Mouse (Mus musculus) brain, embryonic 18.5 days (tissue): ENCODE data around the gene Pttg1ip.

Experiments used
- DNase-seq: peaks from one replicate; pipeline ENCODE4 v3.0.0-alpha.2; 2012; ENCODE audit warnings: low read depth, low spot score

Pttg1ip gene

DNA sequence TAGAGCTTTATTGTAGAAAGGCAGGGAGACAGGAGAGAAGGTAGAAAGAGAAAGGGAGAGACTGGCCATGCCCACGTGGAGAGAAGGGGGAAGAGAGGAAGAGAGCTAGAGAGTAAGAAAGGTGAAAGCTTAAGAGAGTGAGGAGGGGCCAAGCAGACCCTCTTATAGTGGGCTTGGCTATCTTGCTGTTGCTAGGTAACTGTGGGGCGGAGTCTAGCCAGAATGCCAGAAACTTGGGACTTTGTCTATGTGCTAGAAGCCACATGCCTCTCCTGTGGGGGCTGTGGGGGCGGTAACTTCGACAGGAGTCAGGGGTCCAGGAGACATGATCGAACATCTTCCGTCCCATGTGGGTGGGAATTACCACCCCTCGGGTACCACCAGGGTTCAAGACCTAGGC is 12.0 kb upstream of the Pttg1ip start:
- no peak for DNase-seq

DNA sequence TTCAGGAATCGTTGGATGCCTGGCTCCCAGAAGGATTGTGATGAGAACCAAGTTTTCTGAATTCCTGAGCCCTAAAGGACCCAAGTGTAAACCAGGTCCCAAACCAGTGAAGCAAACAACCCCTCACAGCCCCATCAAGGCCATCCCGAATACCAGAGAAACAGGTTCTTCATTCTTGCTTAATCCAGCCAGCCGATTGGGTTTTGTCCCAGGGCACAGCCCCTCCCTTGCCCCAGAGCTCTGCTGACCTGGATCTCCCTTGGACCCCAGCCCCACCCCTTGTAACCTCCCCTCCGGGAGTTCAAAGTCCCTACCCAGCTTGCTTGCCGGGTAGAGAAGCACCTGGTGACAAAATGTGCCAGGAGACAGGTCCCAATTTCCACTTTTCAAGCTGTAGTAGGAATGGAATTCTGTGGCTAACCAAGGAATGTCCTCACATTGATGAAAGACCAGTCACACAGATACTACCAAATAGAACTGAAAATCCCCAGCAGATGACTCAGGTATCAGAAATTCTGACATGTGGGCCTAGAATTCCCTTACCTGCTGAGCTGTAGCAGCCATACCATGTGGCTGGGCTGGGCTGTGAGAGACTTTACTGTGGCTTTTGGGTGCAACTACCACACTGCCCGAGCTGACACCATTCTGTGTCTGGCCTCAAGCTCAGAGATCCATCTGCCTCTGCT is 11.4 kb upstream of the Pttg1ip start:
- no peak for DNase-seq

DNA sequence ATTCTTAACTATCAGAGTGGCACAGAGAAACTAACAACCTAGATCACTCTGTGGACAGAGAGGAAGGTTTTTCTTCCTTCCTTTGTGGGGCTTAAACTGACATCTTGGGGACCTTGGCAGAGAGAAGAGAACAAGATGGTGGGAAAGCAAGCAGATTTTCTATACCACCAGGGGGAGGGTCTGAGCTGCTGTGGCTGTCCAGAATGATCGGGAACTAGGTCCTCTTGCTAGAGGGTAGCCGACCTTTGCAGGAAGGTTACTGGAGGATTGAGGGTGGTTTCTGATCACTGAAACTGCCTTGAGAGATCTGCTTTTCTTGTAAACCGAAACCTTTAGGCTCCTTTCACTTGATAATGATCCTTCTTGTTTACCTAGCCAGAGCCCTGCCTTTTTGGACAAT is 9.3 kb upstream of the Pttg1ip start:
- no peak for DNase-seq

DNA sequence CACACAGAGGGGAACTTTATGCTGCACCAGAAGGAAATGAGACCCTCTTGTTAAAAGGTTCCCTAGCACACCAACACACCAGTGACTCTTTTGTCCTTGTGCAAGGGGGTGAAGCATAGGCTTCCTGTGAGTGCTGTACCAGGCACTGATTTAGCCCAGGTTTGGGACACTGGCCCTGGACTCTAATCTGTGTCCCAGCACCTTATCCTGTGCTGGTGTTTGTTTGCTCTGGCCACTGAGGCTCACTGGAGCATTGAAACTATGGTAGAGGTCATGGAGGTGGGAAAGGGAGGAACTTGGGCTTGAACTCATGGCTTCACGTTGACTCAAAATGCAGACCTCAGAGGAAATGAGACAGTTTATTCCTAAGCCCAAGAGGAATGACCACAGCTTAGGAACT is 8.4 kb upstream of the Pttg1ip start:
- DNase-seq, result no peak

DNA sequence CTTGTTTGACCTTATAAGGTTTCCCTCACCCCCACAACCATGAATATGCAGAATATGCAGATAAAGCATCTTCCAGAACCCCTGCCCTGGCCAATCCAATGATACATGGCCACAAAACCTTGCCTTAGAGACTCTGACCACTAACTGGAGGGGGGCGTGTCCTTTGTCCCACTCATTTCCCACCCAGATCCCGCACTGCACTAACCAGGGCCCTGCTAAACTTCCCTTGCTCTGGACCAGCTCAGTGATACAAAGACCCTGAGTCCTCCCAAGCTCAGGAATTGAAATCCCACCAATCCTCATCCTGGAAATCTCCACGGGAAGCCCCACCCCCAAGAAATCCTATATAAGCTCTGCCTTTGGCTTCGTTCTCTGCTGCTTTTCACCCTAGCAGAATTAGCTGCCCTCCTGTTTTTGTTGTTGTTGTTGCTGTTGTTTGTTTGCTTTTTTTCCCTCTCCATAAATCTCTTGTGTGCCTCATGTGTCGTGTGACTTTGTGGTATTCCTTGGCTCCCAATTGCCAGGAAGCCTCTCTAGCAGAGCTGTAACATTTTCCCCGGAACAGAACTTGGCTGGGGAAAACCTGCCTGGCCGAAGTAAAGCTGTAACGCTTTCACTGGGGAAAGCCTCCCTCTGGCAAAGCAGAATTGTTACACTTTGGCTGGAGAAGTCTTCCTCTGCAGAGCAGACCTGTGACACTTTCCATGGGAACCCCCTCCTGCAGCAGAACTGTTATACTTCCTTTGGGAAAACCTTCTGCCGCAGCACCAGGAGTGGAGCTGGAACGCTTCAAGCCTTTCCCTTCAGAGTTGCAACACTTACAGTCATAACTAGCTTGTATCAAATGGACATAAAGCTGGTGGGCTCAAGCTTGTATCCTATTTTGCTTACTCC is 1.2 kb upstream of the Pttg1ip start:
- no peak for DNase-seq

DNA sequence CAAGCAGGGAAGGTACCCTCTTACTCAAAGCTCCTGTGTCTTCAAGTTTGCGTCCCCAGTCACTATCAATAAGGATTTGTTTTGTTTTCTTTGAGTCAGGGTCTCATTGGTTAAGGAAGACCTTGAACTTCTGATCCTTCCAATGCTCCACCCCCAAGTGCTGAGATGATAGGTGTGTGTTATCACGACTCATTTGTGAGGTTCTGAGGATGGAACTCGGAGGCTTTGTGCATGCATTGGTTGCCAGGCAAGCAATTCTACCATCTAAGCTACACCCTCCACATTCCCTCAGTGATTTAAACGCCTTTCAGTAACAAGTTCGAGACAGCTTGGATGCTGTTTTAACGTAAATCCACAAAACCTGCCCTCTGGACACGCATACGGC is 505 bp upstream of the Pttg1ip start:
- DNase-seq, result no peak

DNA sequence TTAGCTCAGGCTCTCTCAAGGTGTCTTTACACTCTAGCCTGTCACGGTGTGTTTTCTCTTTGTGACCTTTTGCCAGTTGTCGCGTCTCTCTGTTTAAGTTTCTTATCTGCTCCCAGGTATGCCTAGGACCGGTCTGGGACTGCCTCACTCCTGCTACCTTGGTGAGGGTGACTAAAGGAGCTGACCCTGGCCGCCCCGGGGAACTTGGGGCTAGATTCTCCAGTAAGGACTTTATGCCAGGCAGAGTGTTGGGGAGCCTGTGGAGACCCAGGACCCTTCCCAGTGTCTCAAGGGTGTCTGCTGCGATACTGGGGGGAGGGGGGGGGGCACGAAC is 732 bp downstream of the Pttg1ip start:
- DNase-seq, result no peak

DNA sequence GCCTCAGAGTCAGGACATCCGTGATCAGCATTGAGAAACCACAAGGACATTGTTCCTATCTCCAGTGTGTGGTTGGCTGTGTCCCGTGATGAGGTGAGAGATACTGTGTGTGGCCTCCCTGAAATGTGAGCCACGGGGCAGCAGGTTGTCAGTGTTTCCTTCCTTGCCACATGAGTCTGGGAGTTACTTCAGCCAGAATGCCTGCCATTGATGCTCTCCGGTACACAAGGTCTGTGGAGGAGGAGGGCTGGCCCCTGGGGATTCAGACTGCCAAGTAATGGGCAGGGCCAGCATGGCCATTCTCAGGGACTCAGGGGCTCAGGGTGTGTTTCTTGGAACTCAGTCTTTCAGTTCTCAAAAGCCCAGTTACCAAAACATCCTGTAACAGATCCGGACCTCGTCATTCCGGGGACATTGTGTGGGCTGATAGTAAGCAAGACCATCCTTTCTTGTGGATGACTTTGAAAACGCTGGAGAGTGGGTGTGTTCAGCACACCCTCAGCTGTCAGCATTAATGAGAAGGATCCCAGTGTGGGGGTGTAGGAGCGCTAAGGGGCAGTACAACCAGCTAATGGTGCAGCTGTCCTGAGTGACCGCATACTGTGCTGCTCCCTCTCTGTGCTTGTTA is 2.4 kb downstream of the Pttg1ip start:
- DNase-seq, result no peak

DNA sequence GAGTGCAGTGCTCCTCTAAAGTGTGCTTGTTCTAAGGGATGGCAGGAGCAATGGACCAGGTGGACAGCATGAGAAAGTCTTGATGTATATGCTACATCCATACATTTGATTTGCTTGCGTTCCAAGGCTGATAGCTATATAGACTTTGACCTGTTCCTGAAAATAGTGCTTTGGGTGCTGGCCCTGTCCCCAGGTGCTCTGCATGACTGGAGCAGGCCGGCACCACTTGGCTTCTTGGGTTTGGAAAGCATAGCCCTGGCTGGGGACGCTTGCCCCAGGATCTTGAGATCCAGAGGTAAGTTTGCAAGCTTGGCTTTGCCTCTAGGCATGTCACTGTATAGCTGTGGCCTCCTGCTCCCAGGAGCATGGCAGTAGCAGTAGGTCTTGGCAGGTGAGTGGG is 5.1 kb downstream of the Pttg1ip start:
- DNase-seq, result no peak

DNA sequence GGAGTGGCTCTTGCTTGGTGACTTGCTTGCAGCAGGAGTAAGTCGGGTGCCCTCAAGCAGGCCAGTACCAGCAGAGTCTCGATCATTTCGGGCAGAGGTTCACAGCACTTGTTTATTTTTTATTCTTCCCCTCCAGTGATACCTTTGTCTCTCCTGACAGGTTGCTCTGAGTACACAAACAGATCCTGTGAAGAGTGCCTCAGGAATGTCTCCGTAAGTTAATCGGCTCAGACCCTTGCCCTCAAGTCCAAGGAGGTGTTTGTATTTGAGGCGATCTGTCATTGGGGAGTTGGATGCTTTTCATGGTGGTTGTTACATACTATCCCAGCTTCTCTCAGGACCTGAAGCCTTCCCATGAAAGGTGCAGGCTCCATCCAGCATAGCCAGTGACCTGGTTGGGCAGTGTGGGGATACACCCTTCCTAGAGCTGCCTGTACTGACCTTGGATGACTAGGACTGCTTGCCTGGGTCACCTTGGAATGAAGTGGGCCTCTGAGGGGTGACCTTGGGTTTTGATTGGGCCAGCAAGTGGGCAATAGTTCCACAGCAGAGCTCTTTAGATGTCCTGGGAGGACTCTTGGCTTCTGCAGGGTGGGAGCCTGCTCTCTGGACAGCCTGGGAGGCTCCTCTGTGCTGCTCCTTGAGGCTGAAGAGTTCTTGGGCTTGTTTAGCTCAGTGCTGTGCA is 5.7 kb downstream of the Pttg1ip start:
- DNase-seq, result no peak

DNA sequence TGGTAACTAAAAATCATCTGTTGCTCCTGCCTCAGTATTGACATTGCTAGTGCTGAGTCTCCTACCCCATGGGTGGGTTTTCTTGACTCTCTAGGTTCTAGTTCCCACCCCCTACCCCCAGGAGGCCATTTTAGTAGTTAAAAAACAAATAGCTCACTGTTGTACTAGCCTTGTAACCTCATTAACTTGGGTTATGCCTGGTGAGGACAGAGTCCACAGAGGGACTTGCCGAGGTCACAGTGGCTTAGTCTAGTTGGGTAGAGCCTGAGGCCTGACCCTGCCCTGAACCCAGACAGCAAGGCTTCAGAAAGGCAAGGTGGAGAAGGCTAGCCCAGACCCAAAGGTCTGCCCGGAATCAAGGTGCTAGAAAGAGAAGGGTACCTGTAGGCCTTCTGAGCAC is 6.5 kb downstream of the Pttg1ip start:
- no peak for DNase-seq

DNA sequence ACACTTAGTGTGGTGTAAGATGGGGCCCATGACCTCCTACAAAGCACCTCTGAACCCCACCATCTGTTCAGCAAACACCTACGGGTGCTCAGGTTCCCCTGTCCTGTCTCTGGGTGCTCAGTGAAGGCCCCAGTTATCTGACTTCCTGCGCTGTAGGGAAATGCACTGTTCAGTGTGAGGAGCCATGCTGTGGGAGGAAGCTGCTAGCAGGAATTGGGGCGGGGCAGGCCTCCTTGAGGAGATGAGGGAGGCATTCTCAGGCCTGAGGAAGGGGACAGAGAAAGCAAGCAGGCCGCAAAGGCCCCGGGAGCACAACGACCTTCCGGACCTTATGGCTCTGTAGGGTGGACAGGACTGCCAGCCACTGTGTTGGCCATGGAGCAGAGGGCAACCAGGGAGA is 7.6 kb downstream of the Pttg1ip start:
- no peak for DNase-seq

DNA sequence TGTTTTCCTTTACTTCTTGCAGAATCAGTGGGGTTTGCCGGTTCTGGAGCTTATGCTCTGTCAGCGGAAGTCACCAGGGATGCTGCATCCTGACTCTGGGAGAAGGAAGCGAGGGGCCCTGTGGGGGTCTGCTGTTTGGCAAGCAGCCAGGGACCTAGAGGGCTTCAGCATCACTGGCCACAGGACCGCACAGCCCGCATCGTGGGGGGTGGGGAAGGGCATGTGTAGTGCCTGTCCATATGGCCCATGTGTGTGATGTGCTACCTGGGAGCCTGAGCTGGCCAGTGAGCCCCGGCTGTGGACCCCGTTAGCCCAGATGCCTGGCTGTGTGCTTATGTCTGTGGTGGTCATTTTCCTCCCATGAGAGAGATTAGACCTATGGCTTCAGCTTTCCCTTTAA is 8.2 kb downstream of the Pttg1ip start:
- DNase-seq, result no peak

DNA sequence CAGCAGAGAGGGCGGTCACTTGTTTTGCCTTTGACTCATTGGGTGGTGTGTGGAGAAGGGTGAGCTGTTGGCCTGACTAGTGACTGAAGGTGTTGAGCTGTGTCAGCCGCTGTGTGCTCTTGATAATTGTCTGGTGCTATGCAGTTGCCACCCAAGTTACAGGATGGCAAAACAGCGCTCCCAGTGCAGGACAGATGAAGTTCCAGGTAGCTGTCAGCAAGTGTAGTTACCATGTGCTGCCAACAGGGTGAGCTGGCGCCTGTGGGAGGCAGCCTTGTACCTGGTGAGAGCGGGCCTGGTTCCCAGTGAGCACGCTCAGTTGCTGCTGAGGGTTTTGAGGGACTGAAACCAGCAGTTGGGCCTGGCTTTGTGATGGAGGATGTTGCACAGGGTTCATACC is 9.3 kb downstream of the Pttg1ip start:
- DNase-seq, result no peak

DNA sequence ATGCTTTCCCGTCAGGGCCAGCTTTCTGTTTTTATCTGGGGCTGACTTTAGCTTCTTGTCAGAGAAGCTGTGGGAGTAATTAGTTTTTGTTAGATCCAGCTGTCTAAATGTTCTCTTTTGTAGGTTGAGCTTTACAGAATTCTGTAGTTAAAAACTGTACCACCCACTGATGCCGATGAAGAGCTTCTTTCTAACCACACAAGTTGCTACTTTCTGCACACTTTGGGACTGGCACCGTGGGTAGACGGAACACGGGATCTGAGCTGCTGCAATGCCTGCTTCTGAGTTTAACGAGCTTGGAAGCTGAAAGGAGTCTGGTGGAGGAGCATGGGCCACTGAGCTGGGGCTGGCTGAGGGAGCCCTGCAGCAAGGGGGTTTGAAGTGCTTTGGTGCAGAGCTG is 10.0 kb downstream of the Pttg1ip start:
- no peak for DNase-seq

DNA sequence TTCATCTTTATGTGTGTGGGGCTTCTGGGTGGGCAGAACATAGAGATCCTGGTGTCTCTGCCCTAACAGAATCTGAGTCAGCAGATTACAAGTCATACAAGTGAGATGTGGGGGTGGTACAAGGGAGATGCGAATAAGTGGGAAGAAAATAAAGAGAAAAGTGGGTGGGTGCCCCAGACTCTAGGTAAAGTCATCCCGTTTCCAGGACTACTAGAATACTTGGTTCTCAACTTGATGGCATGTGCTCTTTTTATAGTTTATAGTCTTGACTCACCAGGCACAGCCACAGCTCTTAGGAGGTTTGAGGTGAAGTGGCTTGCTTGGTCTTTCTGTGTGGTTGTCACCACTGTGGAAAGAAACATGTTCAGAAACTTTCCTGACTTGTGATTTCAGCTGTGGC is 14.5 kb downstream of the Pttg1ip start:
- DNase-seq, result no peak

DNA sequence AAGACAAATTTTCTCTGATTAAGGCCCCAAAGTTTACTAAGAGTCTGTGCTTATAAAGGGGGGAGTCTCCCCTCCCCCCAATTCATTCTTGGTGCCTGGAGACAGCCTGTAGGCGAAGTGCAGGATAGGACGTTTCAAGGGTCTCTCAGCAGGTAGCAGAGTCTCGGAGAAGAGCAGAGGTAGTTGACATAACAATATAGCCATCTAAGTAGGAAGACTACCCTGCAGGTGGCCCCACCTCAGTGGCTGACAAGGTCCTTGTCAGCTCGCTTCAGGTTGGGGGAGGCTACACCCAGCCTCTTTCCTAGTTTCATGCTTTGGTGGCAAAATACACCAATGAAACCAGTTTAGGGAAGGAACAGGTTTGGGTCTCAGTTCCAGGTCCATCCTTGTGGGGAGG is 21.5 kb downstream of the Pttg1ip start:
- DNase-seq, result no peak

DNA sequence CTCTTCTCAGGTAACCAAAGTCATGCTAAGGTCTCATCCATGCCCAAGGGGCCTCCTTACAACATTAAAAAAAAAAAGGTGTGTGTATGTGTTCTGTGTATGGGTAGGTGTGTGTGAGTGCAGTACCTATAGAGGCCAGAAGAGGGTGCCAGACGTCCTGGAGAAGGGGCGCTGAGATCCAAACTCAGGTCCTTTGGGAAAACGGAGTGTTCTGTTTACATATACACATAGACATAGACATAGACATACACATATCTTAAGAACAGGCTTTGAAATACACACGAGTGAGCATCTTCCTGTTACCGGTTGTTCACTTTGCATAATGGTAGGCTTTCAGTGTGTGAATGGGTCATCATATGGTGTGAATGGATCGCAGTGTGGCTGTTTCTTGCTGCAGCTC is 22.6 kb downstream of the Pttg1ip start:
- no peak for DNase-seq

DNA sequence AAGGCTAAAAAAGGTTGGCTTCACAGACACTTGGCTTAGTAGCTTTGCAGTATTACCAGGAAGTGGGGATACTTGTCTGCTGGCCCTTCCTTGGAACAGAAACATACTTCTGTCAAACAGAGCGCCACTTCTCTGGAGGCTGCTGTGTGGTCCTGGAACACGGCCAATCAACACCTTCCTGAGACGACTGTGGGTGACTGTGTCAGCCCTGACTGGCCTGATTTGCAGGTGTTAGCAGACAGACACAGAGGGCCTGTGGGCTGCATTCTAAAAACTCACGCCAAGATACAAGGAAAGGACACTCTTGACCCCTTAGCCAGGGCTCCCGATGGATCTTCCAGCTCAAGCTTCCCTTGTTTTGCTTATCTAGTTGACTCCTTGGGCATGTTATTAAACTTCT is 23.4 kb downstream of the Pttg1ip start:
- no peak for DNase-seq

DNA sequence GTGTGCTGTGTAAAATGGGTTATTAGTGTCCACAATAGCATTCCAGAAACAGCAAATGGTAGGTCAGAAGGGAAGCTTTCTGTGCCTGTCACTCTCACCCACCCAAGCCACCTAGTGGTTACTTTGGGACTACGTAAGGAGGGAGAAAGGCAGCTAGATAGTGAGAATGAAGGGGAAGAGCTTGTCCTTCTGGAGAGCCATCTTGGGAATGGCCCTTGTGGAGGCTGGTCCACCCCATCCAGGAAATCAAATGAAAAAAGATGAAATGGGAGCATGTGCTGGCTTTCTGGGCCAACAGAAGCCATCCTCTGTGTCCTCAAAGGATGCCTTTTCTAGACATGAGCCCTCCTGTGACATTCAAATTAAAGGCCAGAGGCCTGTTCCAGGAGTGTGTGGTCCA is 23.8 kb downstream of the Pttg1ip start:
- DNase-seq, result no peak

DNA sequence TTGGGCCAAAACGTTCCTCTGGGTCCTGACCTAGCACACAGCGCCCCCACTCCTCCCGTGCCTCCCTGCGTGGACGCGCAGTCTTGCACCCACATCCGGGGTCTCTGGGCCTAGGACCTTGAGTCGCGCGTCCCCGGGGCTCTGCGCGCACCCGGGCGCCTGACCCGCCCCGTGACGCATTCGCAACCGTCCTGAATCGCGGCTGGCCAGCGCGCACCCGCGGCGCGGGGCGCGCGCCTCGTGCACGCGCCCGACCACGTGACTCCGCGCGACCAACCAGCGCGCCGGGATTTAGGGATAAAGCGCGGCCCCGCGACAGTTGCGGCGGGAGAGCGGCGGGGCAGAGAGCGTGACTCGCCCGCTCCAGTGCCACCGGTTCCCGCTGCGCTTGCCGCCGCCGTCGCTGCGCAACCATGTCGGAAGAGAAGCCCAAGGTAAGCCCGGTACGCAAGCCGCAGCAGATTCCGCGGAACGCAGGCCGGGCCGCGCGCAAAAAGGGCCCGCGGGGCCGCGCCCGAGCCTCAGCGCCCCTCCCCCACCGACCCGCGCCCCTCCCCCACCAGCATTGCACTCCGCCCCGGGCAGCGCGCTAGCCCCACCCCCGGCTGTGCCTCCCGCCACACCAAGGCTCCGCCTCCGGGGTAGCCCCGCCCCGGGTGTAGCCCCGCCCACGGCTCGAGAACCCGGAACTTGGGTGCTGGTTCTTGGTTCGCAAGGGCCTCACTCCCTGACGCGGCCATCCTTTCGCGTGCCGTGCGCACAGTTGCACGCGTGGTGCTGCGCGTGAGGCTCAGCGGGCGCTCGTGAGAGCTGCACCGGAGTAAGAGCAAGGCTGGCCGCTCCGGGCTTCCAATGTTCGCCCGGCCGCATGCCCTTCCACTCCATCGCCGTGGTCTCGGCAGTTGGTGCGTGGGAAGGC is 24.6 kb downstream of the Pttg1ip start, which contains the start of the genes Sumo3 and Gm49325:
Sumo3 (plus strand) TSS at position 190 of the 919 bp plus-strand sequence.
Gm49325 (plus strand) TSS at position 290 of the 919 bp plus-strand sequence.
- no peak for DNase-seq
